Mouse (Mus musculus) erythroblast, embryonic 14.5 days (primary cell): Measurements from ENCODE around the gene S100pbp.

ENCODE experiments used
- GATA1 ChIP-seq: IDR thresholded peaks from 2 replicates; pipeline ENCODE4 v1.6.1; 2012; ENCODE audit warnings: low read length, inconsistent platforms, mixed read lengths
- TAL1 ChIP-seq: IDR thresholded peaks from 3 replicates; pipeline ENCODE4 v1.6.1; 2012; ENCODE audit warnings: low read length, inconsistent platforms, mixed read lengths

DNA sequence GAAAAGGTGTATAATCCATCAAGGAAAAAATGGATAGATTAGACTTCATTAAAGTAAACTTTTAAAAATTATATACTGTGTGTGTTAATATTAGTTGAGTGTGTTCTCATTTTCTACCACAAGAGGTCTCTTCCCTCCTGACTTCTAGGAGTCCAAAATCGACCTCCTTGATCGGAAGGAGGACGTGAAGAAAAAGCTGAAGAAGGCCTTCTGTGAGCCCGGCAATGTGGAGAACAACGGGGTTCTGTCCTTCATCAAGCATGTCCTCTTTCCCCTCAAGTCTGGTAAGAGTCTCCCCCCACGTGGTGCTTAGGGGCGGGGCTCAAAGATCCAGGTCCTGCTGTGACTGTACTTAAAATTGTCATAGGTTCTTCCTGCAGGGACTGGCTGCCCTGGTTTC, 20.0 kb upstream of the S100pbp start:
- TF ChIP-seq TAL1 (no peak), GATA1 (no peak)
